Mouse (Mus musculus): Measurements from ENCODE around the gene Pde6h.

Pde6h gene

GRCm38 (mm10) chr6:136968877-136969276 is 45.2 kb downstream of the Pde6h start:
- peak in 1 of 2 experiments; percentile 55 for DNase-seq (ENCODE audit: inconsistent age in 2 of 2, low spot score in 1 of 2)

GRCm38 (mm10) chr6:136979274-136980082 is 55.8 kb downstream of the Pde6h start:
- no peak for DNase-seq (ENCODE audit: inconsistent age in 2 of 2, low spot score in 1 of 2)

DNA sequence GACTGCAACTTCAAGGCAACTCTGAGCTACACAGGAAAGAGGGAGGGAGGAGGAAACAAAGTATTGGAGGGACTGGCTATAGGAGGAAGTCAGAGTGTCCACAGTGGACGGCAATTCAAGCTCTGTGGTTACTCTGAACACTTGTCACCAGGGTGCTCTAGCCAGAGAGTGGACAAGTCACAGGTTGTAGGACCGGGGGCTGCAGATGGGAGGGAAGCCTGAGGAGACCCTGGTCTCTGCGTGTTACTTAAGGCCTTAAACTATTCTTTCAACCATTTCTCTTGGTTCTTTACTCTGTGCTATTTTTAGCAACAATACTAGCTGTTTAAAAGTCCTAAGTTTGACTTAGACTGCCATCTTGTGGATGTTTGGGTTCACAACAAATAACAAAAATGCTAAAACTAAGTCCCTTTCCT is 56.7 kb downstream of the Pde6h start:
- DNase-seq (ENCODE audit: inconsistent age in 2 of 2, low spot score in 1 of 2), result peak in 1 of 2 experiments; percentile 72

- DNase-seq (ENCODE audit: inconsistent age in 2 of 2, low spot score in 1 of 2), result no peak
These were observed 58.9 kb downstream of the Pde6h start for GRCm38 (mm10) chr6:136982581-136982980.

DNA sequence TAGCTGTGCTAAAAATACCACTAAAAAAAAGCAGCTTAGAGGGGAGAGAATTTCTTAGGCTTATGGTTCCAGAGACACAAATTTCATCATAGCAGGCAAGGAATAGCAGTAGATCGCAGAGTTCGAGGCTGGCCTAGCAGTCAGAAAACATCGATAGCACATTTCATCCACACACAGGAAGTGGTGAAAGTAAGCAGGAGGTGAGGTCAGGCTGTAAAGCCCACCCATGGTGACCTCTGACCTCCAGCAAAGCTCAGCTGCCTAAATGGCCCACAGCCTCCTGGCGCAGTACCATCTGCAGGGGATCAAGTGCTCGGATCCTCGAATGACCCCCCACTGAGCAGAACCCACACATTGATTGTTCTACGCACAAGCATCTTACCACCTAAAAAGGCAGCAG is 59.6 kb downstream of the Pde6h start:
- no peak for DNase-seq (ENCODE audit: inconsistent age in 2 of 2, low spot score in 1 of 2)

DNA sequence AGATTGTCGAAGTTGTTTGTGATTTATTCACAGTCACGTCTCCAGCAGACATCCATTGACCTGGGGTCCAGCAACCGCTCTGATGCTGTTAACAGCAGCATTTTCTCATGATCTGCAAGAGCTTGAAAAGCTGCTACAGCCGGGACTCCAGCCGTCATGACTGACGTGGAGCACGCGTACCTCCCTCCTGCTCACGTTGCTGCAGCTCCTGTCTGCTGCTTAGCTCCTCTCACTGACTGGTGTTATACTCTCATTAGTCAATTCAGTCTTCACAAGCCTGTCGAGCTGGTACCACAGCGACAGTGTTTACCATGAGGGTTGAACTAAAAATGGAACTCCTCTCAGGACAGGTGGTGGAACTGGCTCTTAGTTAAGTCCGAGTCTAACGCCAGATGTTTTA is 62.4 kb downstream of the Pde6h start:
- no peak for DNase-seq (ENCODE audit: inconsistent age in 2 of 2, low spot score in 1 of 2)

- no peak for DNase-seq (ENCODE audit: inconsistent age in 2 of 2, low spot score in 1 of 2)
These were observed 63.1 kb downstream of the Pde6h start for GRCm38 (mm10) chr6:136986718-136987117.

- no peak for DNase-seq (ENCODE audit: inconsistent age in 2 of 2, low spot score in 1 of 2)
These were observed 65.0 kb downstream of the Pde6h start for GRCm38 (mm10) chr6:136988536-136989060.

DNA sequence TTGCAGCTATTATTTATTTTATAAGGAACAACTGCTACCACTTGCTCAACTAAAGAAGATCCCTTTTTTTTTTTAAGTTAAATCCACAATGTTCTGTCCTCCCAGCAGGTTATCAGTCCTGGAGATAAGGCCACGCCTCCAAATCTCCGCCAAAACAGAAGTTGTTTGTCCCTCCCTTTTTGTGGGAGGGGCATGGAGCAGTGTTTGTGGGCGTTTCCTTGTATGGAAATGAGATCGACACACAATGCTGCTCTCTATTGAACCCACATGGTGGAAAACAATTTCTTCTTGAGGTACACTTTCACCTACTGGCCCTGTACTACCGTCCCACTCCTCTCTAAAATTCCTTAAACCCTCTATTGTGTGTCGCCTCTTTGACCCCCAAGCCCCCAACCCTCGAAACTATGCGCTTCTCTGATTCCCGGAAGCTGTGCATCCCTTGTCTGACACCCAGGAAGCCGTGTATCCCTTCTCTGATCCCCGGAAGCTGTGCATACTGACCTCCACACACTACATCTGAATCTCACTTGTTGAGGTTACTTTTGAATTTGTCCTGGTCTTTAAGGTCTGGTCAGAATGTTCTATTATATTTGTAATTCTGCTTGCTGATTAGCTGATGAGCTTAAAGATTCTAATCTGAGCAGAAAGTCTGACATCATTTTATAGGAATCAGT is 66.3 kb downstream of the Pde6h start:
- no peak for DNase-seq (ENCODE audit: inconsistent age in 2 of 2, low spot score in 1 of 2)

DNA sequence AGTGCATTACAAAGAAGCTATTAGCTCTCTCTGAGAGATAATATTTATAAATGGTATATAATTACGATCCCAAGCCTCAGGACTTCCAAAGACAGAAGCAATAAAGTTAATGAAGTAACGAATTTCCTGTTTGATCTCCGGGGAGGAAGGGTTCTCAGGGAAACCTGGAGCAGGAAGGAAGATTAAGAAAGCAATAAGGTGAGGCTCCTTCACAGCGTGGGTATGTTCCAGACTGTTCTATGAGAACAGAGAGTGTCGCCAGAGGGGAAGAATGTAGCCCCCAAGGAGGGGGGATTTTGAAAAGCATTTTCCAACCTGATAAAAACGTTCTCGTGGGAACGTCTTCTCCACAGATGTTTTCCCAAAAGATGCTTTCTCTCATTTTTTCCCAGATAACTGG is 66.9 kb downstream of the Pde6h start:
- no peak for DNase-seq (ENCODE audit: inconsistent age in 2 of 2, low spot score in 1 of 2)

DNA sequence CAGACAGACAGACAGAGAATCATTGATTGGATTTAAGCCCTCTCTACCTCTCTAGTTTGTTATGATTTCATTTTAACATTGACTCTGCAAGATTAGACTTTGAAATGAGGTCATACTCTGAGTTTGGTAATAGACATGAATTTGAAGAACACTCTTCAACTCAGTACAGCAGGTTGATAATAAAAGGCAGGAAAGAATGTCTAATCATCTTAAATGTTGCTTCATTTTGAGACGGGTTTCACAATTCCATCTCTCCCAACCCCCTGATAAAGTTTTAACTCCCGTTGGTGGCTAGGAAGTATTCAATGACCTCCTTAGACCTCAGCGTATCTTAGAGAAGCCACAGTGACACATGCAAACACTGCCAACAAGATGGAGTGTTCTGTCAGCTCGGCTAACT is 69.9 kb downstream of the Pde6h start:
- no peak for DNase-seq (ENCODE audit: inconsistent age in 2 of 2, low spot score in 1 of 2)

DNA sequence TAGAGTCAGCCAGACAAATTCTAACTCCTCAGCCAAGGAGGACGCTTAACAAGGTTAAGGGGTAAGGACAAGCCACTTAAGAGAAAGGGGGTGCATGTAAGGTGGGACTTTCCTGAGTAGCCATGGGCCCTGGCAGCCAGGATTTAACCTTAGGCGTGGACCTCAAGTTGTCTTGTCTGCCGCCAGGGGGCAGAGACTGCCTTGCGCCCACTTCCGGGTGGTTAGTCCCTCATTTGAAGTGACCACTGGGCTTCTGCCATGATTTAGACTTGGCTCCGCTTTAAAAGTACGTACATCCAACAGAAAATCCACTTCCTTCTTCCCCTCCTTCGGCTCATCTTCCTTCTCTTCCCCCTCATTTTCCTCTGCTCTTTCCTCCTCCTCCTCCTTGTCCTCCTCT is 71.9 kb downstream of the Pde6h start:
- peak; percentile 25 to 52 for DNase-seq (ENCODE audit: inconsistent age in 2 of 2, low spot score in 1 of 2)

GRCm38 (mm10) chr6:136996336-136996735 is 72.7 kb downstream of the Pde6h start:
- no peak for DNase-seq (ENCODE audit: inconsistent age in 2 of 2, low spot score in 1 of 2)

DNA sequence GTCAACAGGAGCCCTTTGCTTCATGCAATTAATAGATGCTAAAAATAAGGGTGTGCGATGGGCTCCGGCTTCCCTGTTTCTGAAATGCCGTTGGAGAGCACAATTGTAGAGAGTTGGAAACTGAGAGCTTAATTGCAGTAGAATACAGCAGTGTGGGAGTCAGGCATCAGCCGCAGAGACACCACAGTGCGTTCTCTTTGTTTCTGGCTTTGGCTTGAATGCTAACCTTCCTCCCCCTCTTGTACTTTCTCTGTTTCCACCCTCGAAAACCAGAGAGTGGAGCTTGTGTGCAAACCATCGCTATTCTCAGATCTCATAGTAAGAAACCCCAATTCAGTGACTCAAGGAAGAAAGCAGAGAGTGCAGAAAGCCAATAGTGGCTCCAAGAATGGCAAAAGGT is 74.5 kb downstream of the Pde6h start:
- no peak for DNase-seq (ENCODE audit: inconsistent age in 2 of 2, low spot score in 1 of 2)

DNA sequence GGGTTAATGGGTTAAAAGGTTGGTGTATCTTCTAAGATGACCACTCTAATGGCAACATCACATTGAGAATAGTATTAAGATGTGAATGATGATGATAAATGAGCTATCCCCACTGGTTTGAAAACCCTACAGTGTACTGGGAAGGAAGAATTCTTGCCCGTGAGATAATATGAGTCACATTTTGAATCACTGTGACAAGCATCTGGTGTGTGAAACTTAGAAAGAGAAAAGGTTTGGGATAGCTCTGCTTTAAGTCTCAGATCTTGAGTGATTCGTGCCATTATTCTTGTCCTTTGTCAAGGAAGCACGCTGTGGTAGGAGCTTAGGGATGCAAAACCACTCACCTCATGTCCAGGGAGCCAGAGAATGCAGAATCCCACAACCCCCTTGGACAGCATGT is 75.4 kb downstream of the Pde6h start:
- no peak for DNase-seq (ENCODE audit: inconsistent age in 2 of 2, low spot score in 1 of 2)

GRCm38 (mm10) chr6:136999707-137000446 is 76.2 kb downstream of the Pde6h start:
- no peak for DNase-seq (ENCODE audit: inconsistent age in 2 of 2, low spot score in 1 of 2)

DNA sequence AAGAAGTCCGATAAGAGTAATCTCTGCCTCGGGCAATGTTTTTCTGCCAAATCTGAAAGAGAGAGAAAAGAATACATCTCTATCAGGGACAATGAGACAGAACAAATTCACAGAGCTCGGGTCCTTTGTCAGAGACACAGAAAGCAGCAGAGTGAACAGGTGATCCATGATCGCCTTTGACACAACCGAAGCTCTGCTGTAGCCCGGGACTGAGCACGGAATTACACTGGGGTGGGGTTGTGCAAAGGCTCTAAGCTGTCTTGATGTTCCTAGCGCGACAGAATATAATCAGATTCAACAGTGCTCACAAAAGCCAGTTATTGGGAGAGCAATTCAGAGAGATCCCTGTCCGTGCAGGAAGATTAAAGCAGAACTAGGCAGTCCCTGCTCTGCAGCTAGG is 77.1 kb downstream of the Pde6h start:
- DNase-seq (ENCODE audit: inconsistent age in 2 of 2, low spot score in 1 of 2), result no peak

GRCm38 (mm10) chr6:137001267-137002168 is 77.9 kb downstream of the Pde6h start:
- DNase-seq (ENCODE audit: inconsistent age in 2 of 2, low spot score in 1 of 2), result no peak

DNA sequence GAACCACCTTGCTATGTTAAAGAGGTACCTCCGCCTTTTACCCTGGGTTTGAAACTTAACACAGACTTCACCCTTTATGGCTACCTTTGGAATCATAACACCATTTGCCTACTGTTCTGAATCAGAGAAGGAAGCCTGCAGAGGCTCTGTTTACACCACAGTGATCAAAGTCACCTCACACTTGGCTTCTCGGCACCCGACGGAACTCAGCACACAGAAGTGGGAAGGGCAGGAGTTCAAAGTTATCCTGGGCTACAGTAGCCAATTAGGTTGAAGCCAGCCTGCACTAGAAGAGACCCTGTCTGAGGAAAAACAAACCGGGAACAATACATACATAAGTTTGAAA is 78.5 kb downstream of the Pde6h start:
- no peak for DNase-seq (ENCODE audit: inconsistent age in 2 of 2, low spot score in 1 of 2)

- DNase-seq (ENCODE audit: inconsistent age in 2 of 2, low spot score in 1 of 2), result no peak
These were observed 80.7 kb downstream of the Pde6h start for GRCm38 (mm10) chr6:137004359-137004758.

DNA sequence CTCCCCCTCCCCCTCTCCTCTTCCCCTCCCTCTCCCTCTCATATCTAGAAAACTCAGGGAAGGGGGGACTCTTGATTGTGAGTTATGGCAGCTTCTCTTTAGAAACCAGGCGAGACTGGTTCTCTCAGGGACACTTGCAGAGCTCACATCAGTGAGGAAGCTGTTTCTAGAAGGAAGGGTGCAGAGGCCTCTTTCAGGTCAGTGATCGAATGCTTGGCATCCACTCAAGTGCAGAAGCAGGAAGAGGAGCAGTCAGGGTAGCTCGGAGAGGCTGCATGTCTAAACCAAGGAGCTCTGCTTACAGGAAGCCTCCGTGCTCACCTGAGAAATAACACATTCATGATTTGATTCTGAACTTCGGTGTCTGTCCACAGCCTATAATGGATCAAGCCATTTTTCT is 87.6 kb downstream of the Pde6h start:
- DNase-seq (ENCODE audit: inconsistent age in 2 of 2, low spot score in 1 of 2), result no peak
